9 mouse cellular contexts compared by ENCODE assay signal in the genomic region with DNA sequence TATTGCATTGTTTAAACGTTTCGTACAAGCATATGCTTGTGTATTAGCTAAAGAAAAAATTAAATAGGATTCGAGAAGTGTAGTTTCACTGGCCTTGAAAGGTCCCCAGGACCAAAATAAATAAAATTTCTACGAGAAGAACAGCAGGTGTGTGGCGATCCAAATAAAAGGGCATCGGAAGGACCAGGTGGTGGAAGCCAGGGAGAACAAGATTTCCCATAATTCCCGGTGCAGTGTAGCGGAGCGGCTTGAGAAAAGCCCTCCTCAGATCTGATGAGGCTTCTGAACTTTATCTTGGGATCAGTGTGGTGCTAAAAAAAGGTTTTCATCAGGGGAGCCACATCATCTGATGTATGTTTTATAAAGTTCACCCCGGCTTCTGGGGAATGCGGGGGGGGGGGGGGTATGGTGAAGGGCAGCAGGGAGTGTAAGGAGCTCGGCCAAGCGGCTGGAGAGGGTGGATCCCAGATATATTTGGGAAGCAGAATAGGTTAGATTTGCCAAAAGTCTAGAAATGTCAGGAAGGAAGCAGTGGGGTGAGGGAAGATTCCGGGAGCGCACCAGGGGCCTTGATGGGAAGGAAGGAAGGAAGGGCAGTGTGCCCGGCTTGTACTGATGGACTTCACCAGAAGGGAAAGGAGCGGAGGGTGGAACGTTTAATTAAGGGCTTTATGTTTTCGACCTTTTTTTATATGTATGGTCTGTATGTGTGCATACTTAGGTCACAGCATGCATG. TPM values are rescaled to one million over a fixed set of nuclear protein-coding genes. Genes with fewer than 3 reads are reported as not detected.
DNase-seq lines count a peak whose midpoint lies in the region; ATAC-seq and TF ChIP-seq lines count a peak whose summit lies in the region.
"Had no signal": no experiment of that assay in that cellular context is flagged by ENCODE, and none has a peak within 500 bp of the region (broad histone marks: within the 10 kb centered on the region; RNA-seq: fewer than 3 reads in every experiment).

No protein-coding gene starts in this region.

- H3K4me1 ChIP-seq in intestine, embryonic 14.5 days (replicated peaks; ENCODE audit: control insufficient read depth, insufficient read depth, low read length): peaks cover 6% of the 10 kb centered on the region
- 0 out of 2 replicates have a peak, but pooled peaks cover 2% of the 10 kb centered on the region for H3K4me1 ChIP-seq in intestine, postnatal 0 days (replicated peaks; ENCODE audit: control insufficient read depth, insufficient read depth, low read length)
- H3K4me1 ChIP-seq in heart, embryonic 14.5 days (ENCODE audit: control insufficient read depth in 2 of 2, insufficient read depth in 2 of 2, low read length in 2 of 2): peaks cover 2 to 11% of the 10 kb centered on the region in 2 experiments; a peak in 2 of 4 replicates
- H3K4me1 ChIP-seq in liver, postnatal 0 days (ENCODE audit: insufficient read depth): peaks cover 30% of the 10 kb centered on the region

- TF ChIP-seq CTCF in intestine, postnatal 0 days (IDR thresholded peaks at IDR 0.05; ENCODE audit: low read depth): no peak
- TF ChIP-seq CTCF in liver, postnatal 0 days (IDR thresholded peaks at IDR 0.05; ENCODE audit: low read depth): no peak

- H3K4me2 ChIP-seq in intestine, embryonic 14.5 days (ENCODE audit: low read length): peak overlapping the region; percentile 75; the same call in 1 of the 2 replicates
- H3K4me2 ChIP-seq in intestine, postnatal 0 days (replicated peaks; ENCODE audit: low read depth): no peak overlapping the region
- peak overlapping the region; percentile 32 for H3K4me2 ChIP-seq in heart, embryonic 14.5 days (ENCODE audit: low read length)
- peak overlapping the region; percentile 50 for H3K4me2 ChIP-seq in liver, postnatal 0 days (ENCODE audit: low read depth, low read length)

- no peaks in the 10 kb centered on the region for H3K36me3 ChIP-seq in intestine, embryonic 14.5 days (ENCODE audit: control insufficient read depth, insufficient read depth, low read length)
- no peaks in the 10 kb centered on the region for H3K36me3 ChIP-seq in intestine, postnatal 0 days (ENCODE audit: control insufficient read depth, insufficient read depth)
- no peaks in the 10 kb centered on the region for H3K36me3 ChIP-seq in heart, embryonic 14.5 days (ENCODE audit: control insufficient read depth, insufficient read depth, low read length)
- no peaks in the 10 kb centered on the region for H3K36me3 ChIP-seq in liver, postnatal 0 days (replicated peaks; ENCODE audit: insufficient read depth, low read length)

- H3K9me3 ChIP-seq in intestine, embryonic 14.5 days (ENCODE audit: control insufficient read depth, low read length): no peaks in the 10 kb centered on the region
- no peaks in the 10 kb centered on the region for H3K9me3 ChIP-seq in intestine, postnatal 0 days (ENCODE audit: control insufficient read depth)
- no peaks in the 10 kb centered on the region for H3K9me3 ChIP-seq in heart, embryonic 14.5 days (ENCODE audit: control insufficient read depth, low read length)
- no peaks in the 10 kb centered on the region for H3K9me3 ChIP-seq in liver, postnatal 0 days (ENCODE audit: low read length)

- no peak for TF ChIP-seq EP300 in liver, postnatal 0 days (IDR thresholded peaks at IDR 0.05; ENCODE audit: low read depth)

- no peak for DNase-seq in intestine, embryonic 14.5 days (ENCODE audit: low spot score)
- peak; percentile 83 for DNase-seq in brain, adult 2 months (ENCODE audit: low read depth, low spot score)
- DNase-seq in liver, postnatal 0 days: no peak
- DNase-seq in layer of hippocampus, postnatal 36 days: no peak
- DNase-seq in testis, postnatal 10 days (ENCODE audit: low spot score): no peak

- no peak overlapping the region for H3K4me3 ChIP-seq in intestine, embryonic 14.5 days (ENCODE audit: low read depth, low read length)
- H3K4me3 ChIP-seq in intestine, postnatal 0 days (ENCODE audit: low read depth, low read length): no peak overlapping the region
- H3K4me3 ChIP-seq in heart, embryonic 14.5 days (ENCODE audit: control insufficient read depth in 1 of 2, insufficient read depth in 1 of 2, low read depth in 1 of 2, low read length in 2 of 2): no peak overlapping the region
- H3K4me3 ChIP-seq in liver, postnatal 0 days (ENCODE audit: low read depth, low read length): no peak overlapping the region

- no peak overlapping the region for H3K9ac ChIP-seq in intestine, embryonic 14.5 days (ENCODE audit: low read length)
- H3K9ac ChIP-seq in intestine, postnatal 0 days (ENCODE audit: low read depth, low read length): no peak overlapping the region
- no peak overlapping the region for H3K9ac ChIP-seq in heart, embryonic 14.5 days (ENCODE audit: low read length)
- no peak overlapping the region for H3K9ac ChIP-seq in liver, postnatal 0 days (replicated peaks)

- WGBS in intestine, embryonic 14.5 days: 69% methylated on average over 19 of the region's 19 CpGs
- 68% methylated on average over 19 of the region's 19 CpGs for WGBS in intestine, postnatal 0 days
- WGBS in heart, embryonic 14.5 days: 61% methylated on average over 19 of the region's 19 CpGs
- WGBS in liver, postnatal 0 days (ENCODE audit: insufficient replicate concordance): 55% methylated on average over 19 of the region's 19 CpGs

- ATAC-seq in intestine, embryonic 14.5 days (replicated peaks; ENCODE audit: low FRiP score, low TSS enrichment, low read depth): no peak
- no peak for ATAC-seq in intestine, postnatal 0 days
- no peak for ATAC-seq in heart, embryonic 14.5 days (ENCODE audit: insufficient number of reproducible peaks, insufficient read depth, low FRiP score, low read depth)
- ATAC-seq in liver, postnatal 0 days: no peak
- ATAC-seq in megakaryocyte progenitor cell, adult 5-6 weeks (replicated peaks; ENCODE audit: poor library complexity): no peak

- H3K27ac ChIP-seq in intestine, embryonic 14.5 days (ENCODE audit: low read depth): no peak overlapping the region
- no peak overlapping the region for H3K27ac ChIP-seq in intestine, postnatal 0 days (ENCODE audit: low read depth, low read length)
- H3K27ac ChIP-seq in heart, embryonic 14.5 days (replicated peaks in 1 of 2; ENCODE audit: control insufficient read depth in 1 of 2, insufficient read depth in 1 of 2, low read depth in 2 of 2, low read length in 2 of 2): no peak overlapping the region
- H3K27ac ChIP-seq in liver, postnatal 0 days (ENCODE audit: low read depth): peak overlapping the region; percentile 39; the same call in 1 of the 2 replicates

- no peaks in the 10 kb centered on the region for H3K27me3 ChIP-seq in intestine, embryonic 14.5 days (replicated peaks; ENCODE audit: control insufficient read depth, insufficient read depth, low read length)
- no peaks in the 10 kb centered on the region for H3K27me3 ChIP-seq in intestine, postnatal 0 days (replicated peaks; ENCODE audit: control insufficient read depth, insufficient read depth, low read length)
- H3K27me3 ChIP-seq in heart, embryonic 14.5 days (ENCODE audit: control insufficient read depth, insufficient read depth, low read length): no peaks in the 10 kb centered on the region
- H3K27me3 ChIP-seq in liver, postnatal 0 days (ENCODE audit: insufficient read depth, low read length): no peaks in the 10 kb centered on the region

RNA-seq across cellular contexts. Expression of a gene that starts 1.8 kb away (rescaled TPM):
- polyA plus RNA-seq in intestine, embryonic 14.5 days (2014; fragmentation: Nextera tagmentation; extraction: Ambion mirVana): not detected in 2 replicates
- polyA plus RNA-seq in intestine, postnatal 0 days (2015; fragmentation: Nextera tagmentation; extraction: Ambion mirVana): 0.26 TPM in 1 of 2 replicates, not detected in the other
- polyA plus RNA-seq in heart, embryonic 14.5 days (2014; fragmentation: Nextera tagmentation; extraction: Ambion mirVana): not detected in 2 replicates
- 0.40 and 0.45 TPM in 2 replicates for polyA plus RNA-seq in liver, postnatal 0 days (2015; fragmentation: Nextera tagmentation; extraction: Ambion mirVana)
- not detected for total RNA-seq in layer of hippocampus, postnatal 36 days (2021)
- total RNA-seq in megakaryocyte progenitor cell, adult 5-6 weeks (2015): 0.54 TPM in 1 of 2 replicates, not detected in the other
- total RNA-seq in megakaryocyte progenitor cell, adult 5-6 weeks (2017): not detected in 2 replicates
- polyA plus RNA-seq: embryonic facial prominence, embryonic 11.5 days had no signal

RNA-seq across cellular contexts. Expression of a gene that starts 1.9 kb away (rescaled TPM):
- 0.97 and 1.0 TPM in 2 replicates for polyA plus RNA-seq in intestine, embryonic 14.5 days (2014; fragmentation: Nextera tagmentation; extraction: Ambion mirVana)
- 0.17 and 0.44 TPM in 2 replicates for polyA plus RNA-seq in intestine, postnatal 0 days (2015; fragmentation: Nextera tagmentation; extraction: Ambion mirVana)
- 0.70 and 1.1 TPM in 2 replicates for polyA plus RNA-seq in heart, embryonic 14.5 days (2014; fragmentation: Nextera tagmentation; extraction: Ambion mirVana)
- 0.75 and 0.85 TPM in 2 replicates for polyA plus RNA-seq in liver, postnatal 0 days (2015; fragmentation: Nextera tagmentation; extraction: Ambion mirVana)
- 10 to 100 TPM in 1 of 2 experiments, 1 to 10 TPM in 1; 9.2 to 10.1 TPM for total RNA-seq in layer of hippocampus, postnatal 36 days (2021)
- total RNA-seq in megakaryocyte progenitor cell, adult 5-6 weeks (2015): 3.3 and 4.0 TPM in 2 replicates
- total RNA-seq in megakaryocyte progenitor cell, adult 5-6 weeks (2017): 1.2 and 2.3 TPM in 2 replicates

RNA-seq across cellular contexts. Expression of a gene that starts 11.5 kb away (rescaled TPM):
- polyA plus RNA-seq in intestine, embryonic 14.5 days (2014; fragmentation: Nextera tagmentation; extraction: Ambion mirVana): 25.9 and 26.4 TPM in 2 replicates
- polyA plus RNA-seq in intestine, postnatal 0 days (2015; fragmentation: Nextera tagmentation; extraction: Ambion mirVana): 62.5 and 66.6 TPM in 2 replicates
- 31.8 and 33.7 TPM in 2 replicates for polyA plus RNA-seq in heart, embryonic 14.5 days (2014; fragmentation: Nextera tagmentation; extraction: Ambion mirVana)
- 64.2 and 68.5 TPM in 2 replicates for polyA plus RNA-seq in liver, postnatal 0 days (2015; fragmentation: Nextera tagmentation; extraction: Ambion mirVana)
- 10 to 100 TPM in 1 of 2 experiments, 1 to 10 TPM in 1; 10.0 to 10.5 TPM for total RNA-seq in layer of hippocampus, postnatal 36 days (2021)
- total RNA-seq in megakaryocyte progenitor cell, adult 5-6 weeks (2015): 14.6 and 14.9 TPM in 2 replicates
- 9.2 and 10.7 TPM in 2 replicates for total RNA-seq in megakaryocyte progenitor cell, adult 5-6 weeks (2017)

RNA-seq across cellular contexts. Expression of a gene that starts 36.5 kb away (rescaled TPM):
- polyA plus RNA-seq in intestine, embryonic 14.5 days (2014; fragmentation: Nextera tagmentation; extraction: Ambion mirVana): 15.5 and 15.8 TPM in 2 replicates
- 60.8 and 62.4 TPM in 2 replicates for polyA plus RNA-seq in intestine, postnatal 0 days (2015; fragmentation: Nextera tagmentation; extraction: Ambion mirVana)
- polyA plus RNA-seq in heart, embryonic 14.5 days (2014; fragmentation: Nextera tagmentation; extraction: Ambion mirVana): 13.0 and 16.6 TPM in 2 replicates
- polyA plus RNA-seq in liver, postnatal 0 days (2015; fragmentation: Nextera tagmentation; extraction: Ambion mirVana): 11.9 and 13.1 TPM in 2 replicates
- total RNA-seq in layer of hippocampus, postnatal 36 days (2021): 100 to 1,000 TPM; 212 to 220 TPM
- total RNA-seq in megakaryocyte progenitor cell, adult 5-6 weeks (2015): 81.2 and 89.4 TPM in 2 replicates
- total RNA-seq in megakaryocyte progenitor cell, adult 5-6 weeks (2017): 103 and 120 TPM in 2 replicates

RNA-seq across cellular contexts. Expression of a gene that starts 45.3 kb away (rescaled TPM):
- 10.7 and 10.8 TPM in 2 replicates for polyA plus RNA-seq in intestine, embryonic 14.5 days (2014; fragmentation: Nextera tagmentation; extraction: Ambion mirVana)
- polyA plus RNA-seq in intestine, postnatal 0 days (2015; fragmentation: Nextera tagmentation; extraction: Ambion mirVana): 5.5 and 5.9 TPM in 2 replicates
- 7.2 and 8.6 TPM in 2 replicates for polyA plus RNA-seq in heart, embryonic 14.5 days (2014; fragmentation: Nextera tagmentation; extraction: Ambion mirVana)
- 7.3 and 7.4 TPM in 2 replicates for polyA plus RNA-seq in liver, postnatal 0 days (2015; fragmentation: Nextera tagmentation; extraction: Ambion mirVana)
- total RNA-seq in layer of hippocampus, postnatal 36 days (2021): 1 to 10 TPM; 4.9 to 5.8 TPM
- total RNA-seq in megakaryocyte progenitor cell, adult 5-6 weeks (2015): 21.2 and 23.7 TPM in 2 replicates
- 14.1 and 14.2 TPM in 2 replicates for total RNA-seq in megakaryocyte progenitor cell, adult 5-6 weeks (2017)
